Mouse (Mus musculus): Measurements from ENCODE around the gene Gjb6. TPM values are rescaled to one million over a fixed set of nuclear protein-coding genes. Genes with fewer than 3 reads are reported as not detected.
A peak's percentile ranks its signal among the peaks of the same experiment; 100 is the strongest.

The Gjb6 gene
- polyA plus RNA-seq, 1 experiment, result not detected

DNA sequence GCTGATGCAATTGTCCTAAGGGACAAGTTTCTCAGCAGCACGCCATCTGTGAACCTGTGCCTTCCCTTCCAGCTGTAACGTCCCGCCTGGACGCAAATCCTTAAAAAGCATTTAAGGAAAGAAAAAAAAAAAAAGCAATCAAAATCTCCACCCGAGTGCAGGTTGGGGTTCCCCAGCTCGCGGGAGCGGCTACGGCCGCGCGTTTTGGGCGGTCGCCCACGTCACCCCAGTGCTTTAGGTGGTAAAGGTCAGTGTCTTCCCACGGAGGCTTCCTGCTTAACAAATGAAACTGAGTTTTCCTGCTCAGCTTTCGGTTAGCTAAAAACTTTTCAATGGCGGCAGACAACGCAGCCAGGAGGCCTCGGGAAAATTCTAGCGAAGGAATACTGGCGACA lies 29.7 kb downstream of the Gjb6 start:
- H3K36me3 ChIP-seq (ENCODE audit: control insufficient read depth, insufficient read depth), result no peaks in the 10 kb centered on the region
- no peak overlapping the region for H3K4me3 ChIP-seq (ENCODE audit: insufficient read depth, poor library complexity, severe bottlenecking)
- H3ac ChIP-seq (ENCODE audit: control insufficient read depth, insufficient read length, low read depth), result no peak overlapping the region
- no peaks in the 10 kb centered on the region for H3K79me2 ChIP-seq (ENCODE audit: control insufficient read depth, insufficient read depth)
- peaks cover 47% of the 10 kb centered on the region for H3K27me3 ChIP-seq (ENCODE audit: control insufficient read depth, insufficient read depth, insufficient read length)
- no peaks in the 10 kb centered on the region for H3K79me3 ChIP-seq (ENCODE audit: low read depth)
- no peak for TF ChIP-seq MYOD1 (IDR thresholded peaks at IDR 0.05; ENCODE audit: control insufficient read depth, insufficient read length, low read depth)

DNA sequence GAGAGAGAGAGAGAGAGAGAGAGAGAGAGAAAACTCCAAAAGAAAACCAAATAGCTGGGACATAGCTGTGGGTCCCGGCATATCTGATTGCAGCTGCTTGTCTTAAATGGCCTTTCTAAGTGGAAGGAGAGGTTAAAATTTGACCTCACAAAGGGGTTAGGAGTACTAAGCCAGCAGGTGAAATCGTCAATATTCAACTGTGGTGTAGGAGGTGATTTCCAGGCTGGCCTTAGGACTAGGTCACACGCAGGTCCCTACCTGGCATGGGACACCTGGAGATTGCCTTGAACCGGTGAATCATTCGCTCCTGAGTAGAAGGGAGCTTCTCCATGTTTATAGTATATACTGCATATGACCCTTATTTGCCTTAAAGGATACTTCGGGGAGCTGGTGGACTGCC lies 30.3 kb downstream of the Gjb6 start:
- H3K79me3 ChIP-seq (ENCODE audit: low read depth), result no peaks in the 10 kb centered on the region
- no peaks in the 10 kb centered on the region for H3K36me3 ChIP-seq (ENCODE audit: control insufficient read depth, insufficient read depth)
- TF ChIP-seq MAX (IDR thresholded peaks at IDR 0.05), result no peak
- no peak for TF ChIP-seq CTCF (IDR thresholded peaks at IDR 0.05; ENCODE audit: control insufficient read depth, insufficient read depth, insufficient read length)
- no peak for TF ChIP-seq MYOD1 (IDR thresholded peaks at IDR 0.05; ENCODE audit: control insufficient read depth, insufficient read length, low read depth)
- no peak for TF ChIP-seq CEBPB (IDR thresholded peaks at IDR 0.05; ENCODE audit: low read depth)
- no peak for TF ChIP-seq FOSL1 (IDR thresholded peaks at IDR 0.05; ENCODE audit: insufficient read depth, low read length, poor library complexity, severe bottlenecking)
- TF ChIP-seq MYOG (IDR thresholded peaks at IDR 0.05; ENCODE audit: control insufficient read depth, extremely low read depth, insufficient read length), result no peak
- no peak overlapping the region for H3ac ChIP-seq (ENCODE audit: control insufficient read depth, insufficient read length, low read depth)
- H3K27me3 ChIP-seq (ENCODE audit: control insufficient read depth, insufficient read depth, insufficient read length), result peaks cover 47% of the 10 kb centered on the region
- H3K79me2 ChIP-seq (ENCODE audit: control insufficient read depth, insufficient read depth), result no peaks in the 10 kb centered on the region
- H3K4me3 ChIP-seq (ENCODE audit: insufficient read depth, poor library complexity, severe bottlenecking), result no peak overlapping the region

DNA sequence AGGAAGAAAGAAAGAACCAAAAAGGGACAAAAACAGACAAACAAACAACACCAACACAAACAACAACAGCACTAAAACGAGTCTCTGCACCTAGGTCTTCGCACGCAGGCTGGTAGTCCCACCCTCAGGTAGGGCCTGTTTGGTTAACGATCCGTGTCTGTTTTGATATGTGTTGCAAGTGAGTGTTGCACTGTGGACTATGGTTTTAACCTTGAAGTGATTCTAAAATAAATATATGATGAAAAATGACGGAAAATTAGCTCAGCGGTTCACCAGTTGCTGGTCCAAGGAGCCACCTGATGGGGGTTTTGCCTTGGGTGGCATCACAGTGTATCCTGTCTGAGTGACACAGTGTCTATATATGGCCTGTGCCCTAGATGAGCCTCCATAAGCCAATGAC lies 31.8 kb downstream of the Gjb6 start:
- Histone ChIP-seq H3K79me3 (ENCODE audit: low read depth) (no peaks in the 10 kb centered on the region), H3K79me2 (ENCODE audit: control insufficient read depth, insufficient read depth) (no peaks in the 10 kb centered on the region), H3K36me3 (ENCODE audit: control insufficient read depth, insufficient read depth) (no peaks in the 10 kb centered on the region), H3K4me3 (ENCODE audit: insufficient read depth, poor library complexity, severe bottlenecking) (no peak overlapping the region), H3ac (ENCODE audit: control insufficient read depth, insufficient read length, low read depth) (no peak overlapping the region), H3K27me3 (ENCODE audit: control insufficient read depth, insufficient read depth, insufficient read length) (peaks cover 41% of the 10 kb centered on the region)
- TF ChIP-seq USF1 (IDR thresholded peaks at IDR 0.05; ENCODE audit: low read depth) (no peak), MYOG (IDR thresholded peaks at IDR 0.05; ENCODE audit: control insufficient read depth, extremely low read depth, insufficient read length) (no peak), FOSL1 (IDR thresholded peaks at IDR 0.05; ENCODE audit: insufficient read depth, low read length, poor library complexity, severe bottlenecking) (no peak), CEBPB (IDR thresholded peaks at IDR 0.05; ENCODE audit: low read depth) (no peak), CTCF (IDR thresholded peaks at IDR 0.05; ENCODE audit: control insufficient read depth, insufficient read depth, insufficient read length) (no peak), MAX (IDR thresholded peaks at IDR 0.05) (no peak), MYOD1 (IDR thresholded peaks at IDR 0.05; ENCODE audit: control insufficient read depth, insufficient read length, low read depth) (no peak)

DNA sequence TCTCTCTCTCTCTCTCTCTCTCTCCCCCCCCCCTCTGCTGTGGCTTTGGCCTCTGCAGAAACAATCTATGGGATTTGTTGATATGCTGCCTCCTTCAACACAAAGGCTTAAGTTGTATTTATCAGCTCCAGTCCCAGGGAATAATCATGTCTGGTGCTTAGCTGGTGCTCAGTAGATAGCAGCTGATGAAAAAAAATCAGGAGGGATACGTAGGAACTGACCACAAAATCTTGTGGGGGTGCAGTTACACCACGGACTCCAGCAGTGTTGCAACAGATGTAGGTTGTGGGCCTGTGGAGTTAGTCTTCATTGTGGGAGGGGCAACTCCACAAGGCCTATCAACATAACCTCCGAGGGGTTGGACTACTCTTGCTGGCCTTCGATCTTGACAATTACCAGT lies 37.6 kb downstream of the Gjb6 start:
- H3K79me3 ChIP-seq (ENCODE audit: low read depth), result no peaks in the 10 kb centered on the region
- no peak for TF ChIP-seq CTCF (IDR thresholded peaks at IDR 0.05; ENCODE audit: control insufficient read depth, insufficient read depth, insufficient read length)
- no peak for TF ChIP-seq MYOG (IDR thresholded peaks at IDR 0.05; ENCODE audit: control insufficient read depth, extremely low read depth, insufficient read length)
- no peak for TF ChIP-seq MYOD1 (IDR thresholded peaks at IDR 0.05; ENCODE audit: control insufficient read depth, insufficient read length, low read depth)
- TF ChIP-seq USF1 (IDR thresholded peaks at IDR 0.05; ENCODE audit: low read depth), result no peak
- TF ChIP-seq MAX (IDR thresholded peaks at IDR 0.05), result no peak
- TF ChIP-seq FOSL1 (IDR thresholded peaks at IDR 0.05; ENCODE audit: insufficient read depth, low read length, poor library complexity, severe bottlenecking), result no peak
- H3K79me2 ChIP-seq (ENCODE audit: control insufficient read depth, insufficient read depth), result no peaks in the 10 kb centered on the region
- no peak overlapping the region for H3K4me3 ChIP-seq (ENCODE audit: insufficient read depth, poor library complexity, severe bottlenecking)
- H3ac ChIP-seq (ENCODE audit: control insufficient read depth, insufficient read length, low read depth), result no peak overlapping the region
- H3K27me3 ChIP-seq (ENCODE audit: control insufficient read depth, insufficient read depth, insufficient read length), result no peaks in the 10 kb centered on the region
- H3K36me3 ChIP-seq (ENCODE audit: control insufficient read depth, insufficient read depth), result no peaks in the 10 kb centered on the region

DNA sequence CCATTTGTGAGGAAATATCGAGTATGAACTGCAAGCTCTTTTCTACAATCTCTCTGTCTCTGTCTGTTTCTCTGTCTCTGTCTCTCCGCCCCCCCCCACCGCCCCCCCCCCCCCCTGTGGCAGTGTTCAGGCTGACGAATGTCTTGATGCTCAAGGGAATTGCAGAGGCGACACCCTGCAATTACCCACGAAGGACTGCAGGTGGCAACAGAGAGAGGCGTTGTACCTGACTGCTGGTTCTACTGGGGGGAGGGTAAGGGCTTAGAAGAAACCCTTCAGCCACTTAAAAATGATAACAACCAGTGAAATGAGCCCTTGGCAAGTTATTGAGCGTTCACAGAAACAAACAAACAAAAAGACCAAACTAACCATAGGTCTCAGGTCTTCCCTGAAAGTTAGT lies 40.4 kb downstream of the Gjb6 start:
- Histone ChIP-seq H3K36me3 (ENCODE audit: control insufficient read depth, insufficient read depth) (no peaks in the 10 kb centered on the region), H3K4me3 (ENCODE audit: insufficient read depth, poor library complexity, severe bottlenecking) (no peak overlapping the region), H3K79me3 (ENCODE audit: low read depth) (no peaks in the 10 kb centered on the region), H3K27me3 (ENCODE audit: control insufficient read depth, insufficient read depth, insufficient read length) (no peaks in the 10 kb centered on the region), H3ac (ENCODE audit: control insufficient read depth, insufficient read length, low read depth) (no peak overlapping the region), H3K79me2 (ENCODE audit: control insufficient read depth, insufficient read depth) (no peaks in the 10 kb centered on the region)
- TF ChIP-seq MYOD1 (IDR thresholded peaks at IDR 0.05; ENCODE audit: control insufficient read depth, insufficient read length, low read depth) (no peak), MYOG (IDR thresholded peaks at IDR 0.05; ENCODE audit: control insufficient read depth, extremely low read depth, insufficient read length) (no peak), MAX (IDR thresholded peaks at IDR 0.05) (no peak), CTCF (IDR thresholded peaks at IDR 0.05; ENCODE audit: control insufficient read depth, insufficient read depth, insufficient read length) (peak; percentile 24), CEBPB (IDR thresholded peaks at IDR 0.05; ENCODE audit: low read depth) (no peak)

DNA sequence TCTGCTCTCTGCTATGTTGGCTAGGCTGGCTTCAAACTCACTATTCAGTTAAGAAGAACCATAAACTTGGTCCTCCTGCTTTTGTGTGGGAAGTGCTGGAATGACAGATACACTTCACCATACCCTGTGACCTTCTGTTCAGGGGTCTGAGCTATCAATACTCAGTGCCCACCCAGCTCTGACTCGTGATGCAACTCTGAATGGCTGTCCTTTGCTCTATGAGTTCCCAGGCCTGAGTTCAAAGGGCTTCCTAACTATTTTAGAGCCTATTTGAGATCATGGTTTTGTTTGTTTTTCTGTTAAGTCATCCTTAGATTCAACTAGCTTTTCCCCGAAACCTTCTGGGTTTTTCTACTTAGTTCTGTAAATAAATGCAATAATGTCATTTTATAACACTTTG lies 43.4 kb downstream of the Gjb6 start:
- Histone ChIP-seq H3ac (ENCODE audit: control insufficient read depth, insufficient read length, low read depth) (no peak overlapping the region), H3K79me3 (ENCODE audit: low read depth) (no peaks in the 10 kb centered on the region), H3K36me3 (ENCODE audit: control insufficient read depth, insufficient read depth) (no peaks in the 10 kb centered on the region), H3K4me3 (ENCODE audit: insufficient read depth, poor library complexity, severe bottlenecking) (no peak overlapping the region), H3K27me3 (ENCODE audit: control insufficient read depth, insufficient read depth, insufficient read length) (no peaks in the 10 kb centered on the region), H3K79me2 (ENCODE audit: control insufficient read depth, insufficient read depth) (no peaks in the 10 kb centered on the region)
- TF ChIP-seq MAX (IDR thresholded peaks at IDR 0.05) (no peak), CTCF (IDR thresholded peaks at IDR 0.05; ENCODE audit: control insufficient read depth, insufficient read depth, insufficient read length) (no peak), CEBPB (IDR thresholded peaks at IDR 0.05; ENCODE audit: low read depth) (no peak), MYOD1 (IDR thresholded peaks at IDR 0.05; ENCODE audit: control insufficient read depth, insufficient read length, low read depth) (no peak)
